Comparison of ENCODE assay signal across 8 mouse cellular contexts in genomic region chrX:85574182-85574541, GRCm38 (mm10). TPM values are rescaled to one million over a fixed set of nuclear protein-coding genes. Genes with fewer than 3 reads are reported as not detected.
DNase-seq lines count a peak whose midpoint lies in the region; ATAC-seq and TF ChIP-seq lines count a peak whose summit lies in the region.

No protein-coding gene starts in this region.

- under 1% methylated on average over 18 of the region's 34 CpGs for WGBS in cerebellum, adult 2 months
- 0% methylated on average over 11 of the region's 34 CpGs for WGBS in thymus, adult 2 months
- 33% methylated on average over 33 of the region's 34 CpGs for WGBS in forebrain, postnatal 0 days

- H3K4me2 ChIP-seq in forebrain, postnatal 0 days (ENCODE audit: low read depth), result peak overlapping the region; percentile 56

- H3K9me3 ChIP-seq in forebrain, postnatal 0 days (ENCODE audit: low read length), result no peaks in the 10 kb centered on the region

- H3K4me1 ChIP-seq in cerebellum, adult 2 months (ENCODE audit: control insufficient read depth, insufficient read depth, low read length), result no peaks in the 10 kb centered on the region
- no peaks in the 10 kb centered on the region for H3K4me1 ChIP-seq in thymus, adult 2 months (replicated peaks; ENCODE audit: control insufficient read depth, insufficient read depth, low read length)
- H3K4me1 ChIP-seq in forebrain, postnatal 0 days (ENCODE audit: insufficient read depth), result no peaks in the 10 kb centered on the region

- no peaks in the 10 kb centered on the region for H3K36me3 ChIP-seq in thymus, adult 2 months (ENCODE audit: control insufficient read depth, insufficient read depth, low read length)
- no peaks in the 10 kb centered on the region for H3K36me3 ChIP-seq in forebrain, postnatal 0 days (ENCODE audit: insufficient read depth)

- TF ChIP-seq CTCF in cerebellum, adult 2 months (IDR thresholded peaks at IDR 0.05; ENCODE audit: borderline replicate concordance, insufficient read depth, low read depth, low read length), result no peak
- TF ChIP-seq CTCF in thymus, adult 2 months (IDR thresholded peaks at IDR 0.05; ENCODE audit: borderline replicate concordance, control insufficient read depth, extremely low read depth, insufficient read depth, low read length, poor library complexity), result no peak
- TF ChIP-seq CTCF in forebrain, postnatal 0 days (IDR thresholded peaks at IDR 0.05; ENCODE audit: low read depth), result no peak

- H3K27ac ChIP-seq in cerebellum, adult 2 months (ENCODE audit: insufficient read depth, low read length), result no peak overlapping the region
- no peak overlapping the region for H3K27ac ChIP-seq in thymus, adult 2 months (ENCODE audit: control insufficient read depth, insufficient read depth, low read length)
- H3K27ac ChIP-seq in forebrain, postnatal 0 days (ENCODE audit: low read depth, low read length), result peak overlapping the region; percentile 66; the same call in 1 of the 2 replicates

- peak overlapping the region; percentile 72 for H3K4me3 ChIP-seq in cerebellum, adult 2 months (replicated peaks; ENCODE audit: insufficient read depth, low read depth, low read length)
- H3K4me3 ChIP-seq in thymus, adult 2 months (ENCODE audit: control insufficient read depth, insufficient read depth, low read length), result peak overlapping the region; percentile 85
- peak overlapping the region; percentile 62 for H3K4me3 ChIP-seq in forebrain, postnatal 0 days (ENCODE audit: low read depth, low read length)

- ATAC-seq in forebrain, postnatal 0 days, result peak; percentile 69

- no peak for TF ChIP-seq POLR2A in cerebellum, adult 2 months (IDR thresholded peaks at IDR 0.05; ENCODE audit: borderline replicate concordance, insufficient read depth, low read length)
- TF ChIP-seq POLR2A in thymus, adult 2 months (IDR thresholded peaks at IDR 0.05; ENCODE audit: control insufficient read depth, extremely low read depth, insufficient read depth, low read length, poor library complexity), result no peak

- no peak for DNase-seq in cerebellum, adult 2 months
- no peak for DNase-seq in cerebellum, postnatal 36 days
- DNase-seq in thymus, adult 2 months, result no peak
- no peak for DNase-seq in thymus, postnatal 14 days
- peak; percentile 19 for DNase-seq in forebrain, postnatal 0 days
- DNase-seq in liver, result peak; percentile 69
- DNase-seq in neural tube, embryonic 10.5 days (ENCODE audit: extremely low spot score, low spot score), result peak; percentile 46
- no peak for DNase-seq in frontal cortex, postnatal 25 days (ENCODE audit: low spot score in 2 of 2)

- H3K9ac ChIP-seq in forebrain, postnatal 0 days, result peak overlapping the region; percentile 76

- no peaks in the 10 kb centered on the region for H3K27me3 ChIP-seq in cerebellum, adult 2 months (ENCODE audit: control insufficient read depth, insufficient read depth, low read length)
- H3K27me3 ChIP-seq in thymus, adult 2 months (ENCODE audit: control insufficient read depth, insufficient read depth, low read length), result no peaks in the 10 kb centered on the region
- H3K27me3 ChIP-seq in forebrain, postnatal 0 days (ENCODE audit: insufficient read depth, low read length), result no peaks in the 10 kb centered on the region

RNA-seq across cellular contexts. Expression of gene Tab3, which starts 0.3 kb away (rescaled TPM):
- polyA plus RNA-seq in cerebellum, adult 2 months (2012; rRNA removed), result 9.0 and 9.4 TPM in 2 replicates
- 7.0 and 10.4 TPM in 2 replicates for polyA plus RNA-seq in thymus, adult 2 months (2012; rRNA removed)
- total RNA-seq in forebrain, postnatal 0 days (2014; rRNA removed), result 24.5 and 40.5 TPM in 2 replicates
- polyA plus RNA-seq in forebrain, postnatal 0 days (2015; fragmentation: Nextera tagmentation; extraction: Ambion mirVana), result 5.7 and 6.2 TPM in 2 replicates

Comparison
In these comparisons a context has a peak if more than half of its experiments do, and no peak if none do; other contexts are left out.
1. DNase-seq: peak in forebrain, postnatal 0 days (single experiment), liver (single experiment) and neural tube, embryonic 10.5 days (single experiment); none in cerebellum, adult 2 months (0 of 2), cerebellum, postnatal 36 days (0 of 2), thymus, adult 2 months (single experiment), thymus, postnatal 14 days (single experiment) and frontal cortex, postnatal 25 days (0 of 2).
2. Peak in every context shown above with its lines, with median percentiles within 50 percentile points of each other: H3K4me3 ChIP-seq.